Mouse (Mus musculus) midbrain, embryonic 11.5 days (tissue): ENCODE measurements around the gene Ceacam12. TPM values are rescaled to one million over a fixed set of nuclear protein-coding genes. Genes with fewer than 3 reads are reported as not detected.
"Not testable (repeated sequence)": the region's sequence is repeated elsewhere in the genome, so short reads cannot be mapped to it uniquely, and the experiment has no call there.

ENCODE experiments used
- ATAC-seq: fragments of 200-750 bp; cut with Nextera tagmentation; 2 replicates; pipeline ENCODE4 v1.8.0; 2017; ENCODE audit warnings: moderate TSS enrichment, moderate library complexity; ENCODE audit not compliant: low FRiP score
- DNase-seq: peaks from one replicate; pipeline ENCODE4 v3.0.0; 2015; ENCODE audit warnings: low spot score; ENCODE audit errors: missing footprints
- H3K27ac ChIP-seq: fragments of 300-500 bp; sonication (generic); 2 replicates; pipeline ENCODE4 v1.5.1; 2014; ENCODE audit warnings: low read depth, low read length
- H3K27me3 ChIP-seq: fragments of 300-500 bp; sonication (generic); 2 replicates; pipeline ENCODE4 v1.6.1; 2014; ENCODE audit warnings: mild to moderate bottlenecking, low read length, moderate library complexity, mixed read lengths; ENCODE audit not compliant: control insufficient read depth, insufficient read depth
- H3K36me3 ChIP-seq: fragments of 300-500 bp; sonication (generic); 2 replicates; pipeline ENCODE4 v1.6.1; 2014; ENCODE audit warnings: mild to moderate bottlenecking, low read length, moderate library complexity, mixed read lengths; ENCODE audit not compliant: control insufficient read depth, insufficient read depth
- H3K4me1 ChIP-seq: fragments of 300-500 bp; sonication (generic); 2 replicates; pipeline ENCODE4 v1.6.1; 2014; ENCODE audit warnings: low read length; ENCODE audit not compliant: control insufficient read depth, insufficient read depth
- H3K4me2 ChIP-seq: fragments of 300-500 bp; sonication (generic); 2 replicates; pipeline ENCODE4 v1.6.1; 2014; ENCODE audit warnings: mild to moderate bottlenecking, moderate library complexity
- H3K4me3 ChIP-seq: fragments of 300-500 bp; sonication (generic); 2 replicates; pipeline ENCODE4 v1.5.1; 2014; ENCODE audit warnings: low read depth, low read length
- H3K9ac ChIP-seq: fragments of 300-500 bp; sonication (generic); 2 replicates; pipeline ENCODE4 v1.6.1; 2014; ENCODE audit warnings: low read length
- H3K9me3 ChIP-seq: fragments of 300-500 bp; sonication (generic); 2 replicates; pipeline ENCODE4 v1.6.1; 2016; ENCODE audit warnings: low read length; ENCODE audit not compliant: control insufficient read depth
- WGBS: fragments of 180-500 bp; shearing (Covaris S2); extraction: QIAGEN DNeasy Blood & Tissue Kit; methylation state at CpG from one replicate; pipeline ENCODE4 v1.1.7; 2014; 5-methylcytosine and 5-hydroxymethylcytosine counted together
- microRNA-seq: library from miRNA; unstranded; fragments of <30 nt; microRNA quantifications from one replicate; pipeline ENCODE4, GENCODE M21; 2017
- polyA plus RNA-seq: library from polyadenylated mRNA; unstranded; fragments of >200 nt; fragmentation: Nextera tagmentation; extraction: Ambion mirVana; gene quantifications from 2 replicates; pipeline ENCODE4 v1.2.1, GENCODE M21; 2014

Gene Ceacam12
- polyA plus RNA-seq, result not detected in 2 replicates

GRCm38 (mm10) chr7:18065629-18066028 is at the start of gene Ceacam12:
Ceacam12 (plus strand) TSS chr7:18065929.
- no peak within 1 kb of the TSS for H3K4me3 ChIP-seq

GRCm38 (mm10) chr7:18073821-18074220 is 8.1 kb downstream of the Ceacam12 start:
- not testable (repeated sequence) for H3K4me3 ChIP-seq, H3K4me1 ChIP-seq, H3K27me3 ChIP-seq, H3K36me3 ChIP-seq, H3K27ac ChIP-seq, H3K4me2 ChIP-seq, ATAC-seq, DNase-seq, H3K9ac ChIP-seq
- H3K9me3 ChIP-seq, result peaks cover 33% of the 10 kb centered on the region
- whole genome bisulfite sequencing, result 74% methylated on average over 1 of the region's 1 CpGs

More at GRCm38 (mm10) chr7:18065629-18066028, at the start of gene Ceacam12:
- Histone ChIP-seq H3K36me3 (no peaks in the 10 kb centered on the region), H3K9me3 (peaks cover 38% of the 10 kb centered on the region), H3K4me1 (no peaks in the 10 kb centered on the region), H3K4me2 (no peak within 1 kb of the TSS), H3K27me3 (no peaks in the 10 kb centered on the region), H3K27ac (no peak within 1 kb of the TSS), H3K9ac (no peak within 1 kb of the TSS)
- 67% methylated on average over 1 of the region's 1 CpGs for WGBS
- no peak for DNase-seq
- ATAC-seq, result no peak

GRCm38 (mm10) chr7:18100785-18101184 is 35.1 kb downstream of the Ceacam12 start:
- 35% methylated on average over 2 of the region's 2 CpGs for WGBS
- DNase-seq, result no peak
- peaks cover 31% of the 10 kb centered on the region; the same call in 1 of the 2 replicates for H3K9me3 ChIP-seq
- no peak overlapping the region for H3K9ac ChIP-seq
- H3K27ac ChIP-seq, result no peak overlapping the region
- no peaks in the 10 kb centered on the region for H3K4me1 ChIP-seq
- H3K4me3 ChIP-seq, result no peak overlapping the region
- H3K27me3 ChIP-seq, result no peaks in the 10 kb centered on the region
- ATAC-seq, result no peak
- H3K4me2 ChIP-seq, result no peak overlapping the region
- H3K36me3 ChIP-seq, result no peaks in the 10 kb centered on the region

Small RNA genes within 50 kb of the gene (microRNA-seq; reads per million reads assigned to microRNA genes)
- not detected for gene Gm22414

Other genes with a start within 250 kb of the Ceacam12 start
- gene Gm5155, start 194.2 kb upstream of the Ceacam12 start, polyA plus RNA-seq, result not detected in 2 replicates
- not detected in 2 replicates for gene Ceacam11, start 93.8 kb upstream of the Ceacam12 start, polyA plus RNA-seq
- gene Ceacam13, start 56.0 kb upstream of the Ceacam12 start, polyA plus RNA-seq, result not detected in 2 replicates
- gene Igfl3, start 110.6 kb downstream of the Ceacam12 start, polyA plus RNA-seq, result not detected in 2 replicates
- not detected in 2 replicates for gene Mill1, start 179.4 kb downstream of the Ceacam12 start, polyA plus RNA-seq